Mouse (Mus musculus) limb, embryonic 15.5 days (tissue): ENCODE data around the gene Phf2. TPM values are rescaled to one million over a fixed set of nuclear protein-coding genes. Genes with fewer than 3 reads are reported as not detected.

Source experiments
- ATAC-seq: fragments of 200-750 bp; cut with Nextera tagmentation; 2 replicates; pipeline ENCODE4 v1.8.0; 2017; ENCODE audit warnings: low read depth, moderate TSS enrichment; ENCODE audit not compliant: insufficient number of reproducible peaks, low FRiP score, low TSS enrichment
- H3K27ac ChIP-seq: fragments of 300-500 bp; sonication (generic); 2 replicates; pipeline ENCODE4 v1.5.1; 2015; ENCODE audit warnings: moderate library complexity, mild to moderate bottlenecking, inconsistent platforms
- H3K27me3 ChIP-seq: fragments of 300-500 bp; sonication (generic); 2 replicates; pipeline ENCODE4 v1.6.1; 2015; ENCODE audit warnings: inconsistent platforms
- H3K36me3 ChIP-seq: fragments of 300-500 bp; sonication (generic); 2 replicates; pipeline ENCODE4 v1.6.1; 2015; ENCODE audit warnings: inconsistent platforms
- H3K4me1 ChIP-seq: fragments of 300-500 bp; sonication (generic); 2 replicates; pipeline ENCODE4 v1.6.1; 2015; ENCODE audit warnings: inconsistent platforms
- H3K4me2 ChIP-seq: fragments of 300-500 bp; sonication (generic); 2 replicates; pipeline ENCODE4 v1.6.1; 2015; ENCODE audit warnings: mild to moderate bottlenecking, inconsistent platforms
- H3K4me3 ChIP-seq: fragments of 300-500 bp; sonication (generic); 2 replicates; pipeline ENCODE4 v1.5.1; 2015; ENCODE audit warnings: mild to moderate bottlenecking, inconsistent platforms
- H3K9ac ChIP-seq: fragments of 300-500 bp; sonication (generic); 2 replicates; pipeline ENCODE4 v1.6.1; 2015; ENCODE audit warnings: inconsistent platforms
- H3K9me3 ChIP-seq: fragments of 300-500 bp; sonication (generic); 2 replicates; pipeline ENCODE4 v1.6.1; 2016; ENCODE audit warnings: inconsistent platforms
- WGBS: fragments of 180-500 bp; shearing (Covaris S2); methylation state at CpG from one replicate; pipeline ENCODE4 v1.1.7; 2015; 5-methylcytosine and 5-hydroxymethylcytosine counted together
- polyA plus RNA-seq: library from polyadenylated mRNA; unstranded; fragments of >200 nt; fragmentation: Nextera tagmentation; extraction: Ambion mirVana; gene quantifications from 2 replicates; pipeline ENCODE4 v1.2.1, GENCODE M21; 2015

Gene Phf2
- polyA plus RNA-seq, 1 experiment from 2014 or later = 8.5 TPM

GRCm38 (mm10) chr13:48872726-48873125 lies 1.8 kb upstream of the Phf2 start:
- 73% methylated on average over 5 of the region's 5 CpGs for WGBS
- no peak overlapping the region for H3K9ac ChIP-seq
- no peaks in the 10 kb centered on the region for H3K9me3 ChIP-seq
- H3K4me3 ChIP-seq = 0 out of 2 replicates have a peak overlapping the region, but pooled peaks have one; percentile 0
- no peaks in the 10 kb centered on the region for H3K27me3 ChIP-seq
- H3K27ac ChIP-seq = no peak overlapping the region
- peaks cover 9% of the 10 kb centered on the region for H3K36me3 ChIP-seq
- H3K4me2 ChIP-seq = no peak overlapping the region
- H3K4me1 ChIP-seq = peaks cover 36% of the 10 kb centered on the region
- no peak for ATAC-seq

DNA sequence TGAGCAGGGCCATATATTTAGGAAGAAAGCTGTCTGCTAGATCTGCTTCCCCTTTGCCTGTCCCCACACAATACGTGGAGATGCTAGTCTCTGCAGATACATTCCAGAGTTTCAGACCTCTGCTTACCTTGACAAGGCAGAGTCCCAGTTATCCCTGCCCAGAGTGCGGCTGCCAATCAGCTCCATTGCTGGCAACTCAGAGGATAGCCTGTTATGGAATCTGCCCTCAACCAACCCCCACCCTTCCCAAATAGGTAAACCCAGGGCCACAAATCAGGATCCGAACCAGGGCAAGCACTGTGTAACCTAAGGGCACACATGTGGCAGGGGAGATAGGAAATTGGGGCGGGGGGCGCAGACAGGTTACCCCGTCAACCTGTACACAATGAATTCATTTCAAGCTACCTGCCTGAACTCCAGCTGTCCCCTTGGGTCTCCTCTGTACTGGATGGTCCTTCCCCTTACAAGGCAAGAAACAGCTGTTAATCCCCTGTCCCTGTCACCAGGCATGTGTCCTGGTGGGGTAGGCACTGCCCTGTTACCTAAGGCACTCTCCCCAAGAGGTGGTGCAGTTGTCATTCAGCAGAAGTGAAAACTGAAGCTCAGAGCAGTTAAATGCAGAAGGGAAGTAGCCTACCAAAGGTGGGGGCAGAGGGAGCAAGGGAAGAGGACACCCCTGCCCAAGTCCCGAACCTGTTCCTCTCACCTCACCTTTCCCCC lies 1.1 kb upstream of the Phf2 start:
- ATAC-seq = no peak
- Histone ChIP-seq H3K4me3 (peak overlapping the region; percentile 84), H3K36me3 (peaks cover 9% of the 10 kb centered on the region), H3K4me2 (peak overlapping the region; percentile 74), H3K9ac (peak overlapping the region; percentile 95), H3K27me3 (no peaks in the 10 kb centered on the region), H3K4me1 (peaks cover 38% of the 10 kb centered on the region), H3K27ac (peak overlapping the region; percentile 91; the same call in 1 of the 2 replicates), H3K9me3 (no peaks in the 10 kb centered on the region)
- 58% methylated on average over 7 of the region's 7 CpGs for WGBS

GRCm38 (mm10) chr13:48869950-48870770 lies 759 bp downstream of the Phf2 start:
- Histone ChIP-seq H3K4me1 (peaks cover 51% of the 10 kb centered on the region), H3K36me3 (no peaks in the 10 kb centered on the region), H3K27ac (peak overlapping the region; percentile 92), H3K9me3 (no peaks in the 10 kb centered on the region), H3K27me3 (no peaks in the 10 kb centered on the region), H3K9ac (peak overlapping the region; percentile 95), H3K4me3 (peak overlapping the region; percentile 84), H3K4me2 (peak overlapping the region; percentile 66)
- ATAC-seq = 0 out of 2 replicates have a peak, but pooled peaks have one; percentile 12
- WGBS = under 1% methylated on average over 74 of the region's 102 CpGs

DNA sequence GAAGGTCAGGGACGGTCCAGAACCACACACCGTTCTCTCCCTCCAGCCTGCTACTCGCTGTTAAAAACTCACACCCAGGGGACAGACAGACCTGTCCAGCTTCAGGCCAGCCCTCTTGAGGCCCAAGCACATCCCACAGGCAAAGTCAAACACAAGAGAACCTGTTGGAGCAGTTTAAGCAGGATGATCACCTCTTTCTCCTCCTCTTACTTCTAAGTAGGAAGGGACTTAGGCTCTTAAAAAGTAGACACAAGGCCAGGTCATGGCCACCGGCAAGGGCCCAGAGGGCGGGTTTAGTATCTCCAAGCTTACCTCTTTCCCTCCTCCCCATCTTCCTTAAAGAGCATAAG lies 1.3 kb downstream of the Phf2 start:
- Histone ChIP-seq H3K4me1 (peaks cover 57% of the 10 kb centered on the region), H3K9me3 (no peaks in the 10 kb centered on the region), H3K27ac (peak overlapping the region; percentile 92), H3K36me3 (no peaks in the 10 kb centered on the region), H3K4me3 (peak overlapping the region; percentile 84), H3K27me3 (no peaks in the 10 kb centered on the region), H3K9ac (peak overlapping the region; percentile 95), H3K4me2 (peak overlapping the region; percentile 66)
- ATAC-seq = no peak
- 7% methylated on average over 5 of the region's 5 CpGs for WGBS

- Histone ChIP-seq H3K4me3 (peak overlapping the region; percentile 84), H3K9ac (peak overlapping the region; percentile 95), H3K4me1 (peaks cover 61% of the 10 kb centered on the region), H3K27me3 (no peaks in the 10 kb centered on the region), H3K4me2 (peak overlapping the region; percentile 66), H3K36me3 (no peaks in the 10 kb centered on the region), H3K9me3 (no peaks in the 10 kb centered on the region), H3K27ac (peak overlapping the region; percentile 92)
- 21% methylated on average over 5 of the region's 5 CpGs for WGBS
- no peak for ATAC-seq
Observed at GRCm38 (mm10) chr13:48869088-48869487, 1.8 kb downstream of the Phf2 start.

GRCm38 (mm10) chr13:48864673-48865356 lies 6.1 kb downstream of the Phf2 start:
- Histone ChIP-seq H3K36me3 (no peaks in the 10 kb centered on the region), H3K9me3 (no peaks in the 10 kb centered on the region), H3K4me1 (peaks cover 56% of the 10 kb centered on the region), H3K9ac (no peak overlapping the region), H3K4me3 (no peak overlapping the region), H3K27ac (no peak overlapping the region), H3K4me2 (no peak overlapping the region), H3K27me3 (no peaks in the 10 kb centered on the region)
- ATAC-seq = no peak
- WGBS = 70% methylated on average over 12 of the region's 12 CpGs

DNA sequence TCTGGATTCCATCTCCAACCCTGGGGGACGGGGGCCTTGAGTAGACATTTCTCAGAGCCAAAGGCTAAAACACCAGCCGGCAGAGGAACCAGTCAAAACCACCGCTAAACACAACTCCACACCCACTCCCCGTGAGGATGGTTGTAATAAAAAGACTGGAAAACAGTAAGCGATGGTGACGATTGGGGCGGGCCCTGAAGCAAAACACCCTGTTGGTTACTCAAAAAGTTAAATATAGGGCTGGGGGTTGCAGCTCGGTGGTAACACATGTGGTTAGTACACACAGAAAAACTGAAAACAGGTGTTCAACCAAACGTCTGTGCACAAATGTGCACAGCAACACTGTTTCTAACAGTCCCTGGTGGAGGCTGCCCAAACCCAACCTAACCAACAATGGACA lies 7.4 kb downstream of the Phf2 start:
- 21% methylated on average over 9 of the region's 9 CpGs for WGBS

GRCm38 (mm10) chr13:48861913-48862312 lies 9.0 kb downstream of the Phf2 start:
- Histone ChIP-seq H3K4me3 (no peak overlapping the region), H3K9ac (no peak overlapping the region), H3K9me3 (no peaks in the 10 kb centered on the region), H3K36me3 (no peaks in the 10 kb centered on the region; the same call in 1 of the 2 replicates), H3K27ac (no peak overlapping the region), H3K4me2 (no peak overlapping the region), H3K4me1 (peaks cover 62% of the 10 kb centered on the region), H3K27me3 (no peaks in the 10 kb centered on the region)
- ATAC-seq = no peak
- WGBS = 94% methylated on average over 1 of the region's 1 CpGs

More for the DNA sequence above, 7.4 kb downstream of the Phf2 start:
- Histone ChIP-seq H3K9ac (no peak overlapping the region), H3K27ac (peak overlapping the region; percentile 47), H3K36me3 (no peaks in the 10 kb centered on the region; the same call in 1 of the 2 replicates), H3K9me3 (no peaks in the 10 kb centered on the region), H3K4me2 (no peak overlapping the region), H3K27me3 (no peaks in the 10 kb centered on the region), H3K4me1 (peaks cover 55% of the 10 kb centered on the region), H3K4me3 (no peak overlapping the region)
- ATAC-seq = no peak

DNA sequence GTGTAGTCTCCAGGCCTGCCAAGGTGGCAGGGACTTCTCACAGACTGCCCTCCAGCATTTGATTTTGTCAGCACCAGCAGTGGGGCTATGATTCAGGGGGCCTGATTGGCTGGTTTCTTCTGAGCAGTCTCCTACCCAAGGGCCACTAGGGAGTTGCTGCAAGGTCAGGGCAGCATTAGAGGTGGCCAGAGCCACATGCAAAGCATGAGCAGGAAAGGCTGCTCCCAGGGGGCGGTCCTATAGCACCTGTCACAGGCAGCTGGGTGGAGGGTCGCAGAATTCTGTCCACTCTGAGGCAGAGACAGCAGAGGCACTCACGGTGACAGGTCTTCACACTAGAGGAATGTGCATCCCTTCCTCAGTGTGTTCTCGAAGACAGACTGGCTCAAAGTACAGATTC lies 12.1 kb downstream of the Phf2 start:
- no peak overlapping the region for H3K9ac ChIP-seq
- H3K27ac ChIP-seq = no peak overlapping the region
- no peaks in the 10 kb centered on the region for H3K9me3 ChIP-seq
- no peaks in the 10 kb centered on the region; the same call in 1 of the 2 replicates for H3K36me3 ChIP-seq
- no peaks in the 10 kb centered on the region for H3K27me3 ChIP-seq
- H3K4me2 ChIP-seq = no peak overlapping the region
- WGBS = 54% methylated on average over 4 of the region's 4 CpGs
- H3K4me3 ChIP-seq = no peak overlapping the region
- ATAC-seq = no peak
- H3K4me1 ChIP-seq = peaks cover 45% of the 10 kb centered on the region

DNA sequence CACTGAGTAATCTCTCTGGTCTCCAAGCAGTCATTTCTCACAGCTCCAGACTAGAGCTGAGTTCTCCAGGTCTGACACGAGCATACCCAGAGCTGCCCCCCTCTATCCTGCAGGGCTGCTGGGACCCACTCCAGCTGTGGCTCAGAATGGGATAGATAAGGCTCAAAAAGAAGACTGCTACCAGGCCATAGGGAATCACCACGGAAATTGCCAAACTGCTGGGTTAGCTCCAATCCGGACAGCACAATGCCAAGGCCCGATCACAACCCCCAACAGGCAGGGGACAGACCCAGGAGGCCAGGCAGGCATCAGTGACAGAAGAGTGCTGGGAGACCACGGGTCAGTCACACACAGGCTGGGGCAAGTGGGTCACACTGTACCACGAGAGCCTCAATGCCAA lies 12.9 kb downstream of the Phf2 start:
- peaks cover 41% of the 10 kb centered on the region for H3K4me1 ChIP-seq
- no peaks in the 10 kb centered on the region; the same call in 1 of the 2 replicates for H3K36me3 ChIP-seq
- 69% methylated on average over 6 of the region's 6 CpGs for WGBS
- H3K27me3 ChIP-seq = no peaks in the 10 kb centered on the region
- no peak overlapping the region for H3K9ac ChIP-seq
- no peak overlapping the region for H3K4me3 ChIP-seq
- H3K9me3 ChIP-seq = no peaks in the 10 kb centered on the region
- H3K4me2 ChIP-seq = no peak overlapping the region
- no peak overlapping the region for H3K27ac ChIP-seq
- ATAC-seq = no peak

DNA sequence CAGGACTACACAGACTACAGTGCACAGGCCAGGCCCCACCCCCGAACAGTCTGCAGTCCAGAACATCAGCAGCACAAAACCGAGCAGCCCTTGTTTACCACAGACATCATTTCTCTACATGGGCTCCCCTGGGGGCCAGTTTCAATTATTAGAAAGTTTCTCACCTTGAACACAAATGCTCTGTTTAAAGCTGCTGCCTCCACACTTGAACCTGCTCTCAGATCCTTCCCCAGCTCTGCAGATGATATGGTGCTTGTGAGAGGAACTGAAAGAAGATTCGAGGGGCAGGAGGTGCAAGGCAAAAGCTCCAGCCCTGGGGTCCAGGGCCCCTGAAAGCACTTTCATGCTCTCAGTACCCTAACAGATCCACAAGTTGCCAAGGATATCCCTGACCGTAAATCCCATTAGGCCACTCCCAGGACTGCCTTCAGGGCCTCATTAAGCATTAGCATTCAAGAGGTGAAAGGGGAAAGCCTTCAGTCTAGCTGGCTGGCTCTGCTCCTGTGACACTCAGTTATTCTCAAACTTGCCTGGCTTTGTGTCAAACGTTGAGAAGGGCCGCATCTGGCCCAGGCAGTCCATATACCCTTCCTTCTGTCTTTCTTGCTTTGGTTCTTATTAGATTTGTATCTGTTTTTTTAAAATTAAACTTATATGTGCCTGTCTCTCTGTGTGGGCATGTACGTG lies 13.5 kb downstream of the Phf2 start:
- Histone ChIP-seq H3K4me2 (no peak overlapping the region), H3K27me3 (no peaks in the 10 kb centered on the region), H3K4me3 (no peak overlapping the region), H3K9ac (no peak overlapping the region), H3K36me3 (no peaks in the 10 kb centered on the region; the same call in 1 of the 2 replicates), H3K4me1 (peaks cover 44% of the 10 kb centered on the region), H3K9me3 (no peaks in the 10 kb centered on the region), H3K27ac (no peak overlapping the region)
- WGBS = 42% methylated on average over 7 of the region's 7 CpGs
- no peak for ATAC-seq
